In genomic region chr12:8359418-8360112, GRCm38 (mm10) we compare ENCODE assay signal across 27 mouse cellular contexts. TPM values are rescaled to one million over a fixed set of nuclear protein-coding genes. Genes with fewer than 3 reads are reported as not detected.
DNase-seq lines count a peak whose midpoint lies in the region; ATAC-seq and TF ChIP-seq lines count a peak whose summit lies in the region.
"Had no signal": no experiment of that assay in that cellular context is flagged by ENCODE, and none has a peak within 500 bp of the region (broad histone marks: within the 10 kb centered on the region; RNA-seq: fewer than 3 reads in every experiment).

No protein-coding gene starts in this region.

- TF ChIP-seq POLR2A in heart, adult 2 months (IDR thresholded peaks at IDR 0.05; ENCODE audit: insufficient read depth, low read depth, low read length) = no peak

- no peak for DNase-seq in heart, adult 2 months
- DNase-seq in heart, embryonic 10.5 days (ENCODE audit: low spot score) = no peak
- peak; percentile 73 for DNase-seq in midbrain, embryonic 11.5 days (ENCODE audit: low spot score, missing footprints)
- no peak for DNase-seq in midbrain, embryonic 14.5 days
- no peak for DNase-seq in hindbrain, embryonic 14.5 days (ENCODE audit: low spot score)
- no peak for DNase-seq in left cerebral cortex, postnatal 4 days
- DNase-seq in embryo, embryonic 9.5 days (ENCODE audit: extremely low spot score) = no peak
- DNase-seq: adrenal gland, postnatal 14 days; cerebellum, adult 18-20 months; cerebellum, postnatal 25 days; forebrain, postnatal 0 days; kidney, adult 18-20 months; kidney, postnatal 25 days; liver, embryonic 13.5 days; lung, postnatal 10 days; right cerebral cortex, postnatal 4 days; thymus, postnatal 36 days had no signal

- peaks cover 15% of the 10 kb centered on the region for H3K4me1 ChIP-seq in heart, adult 2 months (ENCODE audit: control insufficient read depth, insufficient read depth, low read length)
- peaks cover 17% of the 10 kb centered on the region for H3K4me1 ChIP-seq in heart, embryonic 10.5 days
- H3K4me1 ChIP-seq in midbrain, embryonic 11.5 days (ENCODE audit: control insufficient read depth, insufficient read depth, low read length) = peaks cover 5% of the 10 kb centered on the region
- H3K4me1 ChIP-seq in midbrain, embryonic 14.5 days (ENCODE audit: control insufficient read depth, insufficient read depth, low read length) = peaks cover 6% of the 10 kb centered on the region; the same call in 1 of the 2 replicates
- peaks cover 11% of the 10 kb centered on the region; the same call in 1 of the 2 replicates for H3K4me1 ChIP-seq in hindbrain, embryonic 14.5 days (replicated peaks; ENCODE audit: control insufficient read depth, insufficient read depth, low read length)

- 69% methylated on average over 3 of the region's 3 CpGs for WGBS in heart, adult 2 months
- WGBS in heart, embryonic 10.5 days = 98% methylated on average over 3 of the region's 3 CpGs
- 90% methylated on average over 3 of the region's 3 CpGs for WGBS in midbrain, embryonic 11.5 days
- 94% methylated on average over 3 of the region's 3 CpGs for WGBS in midbrain, embryonic 14.5 days
- WGBS in hindbrain, embryonic 14.5 days = 94% methylated on average over 3 of the region's 3 CpGs

- no peak for ATAC-seq in midbrain, embryonic 11.5 days (ENCODE audit: low FRiP score)
- no peak for ATAC-seq in midbrain, embryonic 14.5 days (ENCODE audit: low FRiP score, low TSS enrichment)
- ATAC-seq in megakaryocyte, adult 5-6 weeks (ENCODE audit: poor library complexity, severe bottlenecking) = peak; percentile 41; the same call in 1 of the 2 replicates
- no peak for ATAC-seq in hindbrain, embryonic 14.5 days (ENCODE audit: low FRiP score)
- ATAC-seq: forebrain, postnatal 0 days; Patski had no signal

- intact Hi-C loops in heart, adult 2 months (cut with DNase I) = no loop called here
- intact Hi-C loops in left cerebral cortex, postnatal 4 days (cut with DNase I) = no loop called here

- 0 out of 2 replicates have a peak, but pooled peaks cover 2% of the 10 kb centered on the region for H3K36me3 ChIP-seq in heart, adult 2 months (ENCODE audit: control insufficient read depth, insufficient read depth, low read length)
- no peaks in the 10 kb centered on the region for H3K36me3 ChIP-seq in heart, embryonic 10.5 days
- H3K36me3 ChIP-seq in midbrain, embryonic 11.5 days (ENCODE audit: control insufficient read depth, insufficient read depth, low read length) = no peaks in the 10 kb centered on the region
- H3K36me3 ChIP-seq in midbrain, embryonic 14.5 days (ENCODE audit: control insufficient read depth, insufficient read depth, low read length) = no peaks in the 10 kb centered on the region
- H3K36me3 ChIP-seq in hindbrain, embryonic 14.5 days (replicated peaks; ENCODE audit: control insufficient read depth, insufficient read depth) = no peaks in the 10 kb centered on the region
- H3K36me3 ChIP-seq: forebrain, embryonic 10.5 days; heart, embryonic 13.5 days; hindbrain, embryonic 15.5 days; limb, embryonic 13.5 days; liver, embryonic 13.5 days; neural tube, embryonic 12.5 days had no signal

- no peaks in the 10 kb centered on the region for H3K9me3 ChIP-seq in heart, embryonic 10.5 days
- H3K9me3 ChIP-seq in midbrain, embryonic 11.5 days (ENCODE audit: control insufficient read depth, low read length) = no peaks in the 10 kb centered on the region
- H3K9me3 ChIP-seq in midbrain, embryonic 14.5 days (ENCODE audit: control insufficient read depth, low read length) = no peaks in the 10 kb centered on the region
- no peaks in the 10 kb centered on the region for H3K9me3 ChIP-seq in hindbrain, embryonic 14.5 days (ENCODE audit: control insufficient read depth, low read length)
- H3K9me3 ChIP-seq: forebrain, embryonic 10.5 days; heart, embryonic 13.5 days; hindbrain, embryonic 15.5 days; limb, embryonic 13.5 days; liver, embryonic 13.5 days; neural tube, embryonic 12.5 days had no signal

- H3K27ac ChIP-seq in heart, adult 2 months = peak overlapping the region; percentile 60
- H3K27ac ChIP-seq in heart, embryonic 10.5 days = no peak overlapping the region
- H3K27ac ChIP-seq in midbrain, embryonic 11.5 days (ENCODE audit: low read depth, low read length) = no peak overlapping the region
- H3K27ac ChIP-seq in midbrain, embryonic 14.5 days (replicated peaks; ENCODE audit: low read depth, low read length) = no peak overlapping the region
- H3K27ac ChIP-seq in hindbrain, embryonic 14.5 days = no peak overlapping the region
- H3K27ac ChIP-seq: hindbrain, embryonic 15.5 days; limb, embryonic 13.5 days; liver, embryonic 13.5 days; neural tube, embryonic 12.5 days had no signal

- no peak overlapping the region for H3K9ac ChIP-seq in heart, adult 2 months (ENCODE audit: low read depth, low read length)
- no peak overlapping the region for H3K9ac ChIP-seq in midbrain, embryonic 11.5 days (ENCODE audit: low read length)
- no peak overlapping the region for H3K9ac ChIP-seq in midbrain, embryonic 14.5 days (replicated peaks; ENCODE audit: low read length)
- H3K9ac ChIP-seq in hindbrain, embryonic 14.5 days = no peak overlapping the region
- H3K9ac ChIP-seq: forebrain, postnatal 0 days; heart, embryonic 13.5 days; hindbrain, embryonic 15.5 days; limb, embryonic 13.5 days; liver, embryonic 13.5 days; neural tube, embryonic 12.5 days had no signal

- no peak overlapping the region for H3K4me3 ChIP-seq in heart, adult 2 months
- H3K4me3 ChIP-seq in heart, embryonic 10.5 days = no peak overlapping the region
- no peak overlapping the region for H3K4me3 ChIP-seq in midbrain, embryonic 11.5 days (ENCODE audit: low read depth, low read length)
- H3K4me3 ChIP-seq in midbrain, embryonic 14.5 days (replicated peaks; ENCODE audit: low read depth, low read length) = no peak overlapping the region
- no peak overlapping the region for H3K4me3 ChIP-seq in hindbrain, embryonic 14.5 days (replicated peaks; ENCODE audit: low read length)
- H3K4me3 ChIP-seq: forebrain, embryonic 10.5 days; heart, embryonic 13.5 days; hindbrain, embryonic 15.5 days; limb, embryonic 13.5 days; liver, embryonic 13.5 days; neural tube, embryonic 12.5 days had no signal

- no peak overlapping the region for H3K4me2 ChIP-seq in midbrain, embryonic 11.5 days
- no peak overlapping the region for H3K4me2 ChIP-seq in midbrain, embryonic 14.5 days (ENCODE audit: low read length)
- no peak overlapping the region for H3K4me2 ChIP-seq in hindbrain, embryonic 14.5 days (replicated peaks)
- H3K4me2 ChIP-seq: heart, embryonic 13.5 days; hindbrain, embryonic 15.5 days; limb, embryonic 13.5 days; liver, embryonic 13.5 days; neural tube, embryonic 12.5 days had no signal

- no peak for TF ChIP-seq EP300 in heart, adult 2 months (IDR thresholded peaks at IDR 0.05; ENCODE audit: insufficient read depth, low read depth, low read length)

- no peaks in the 10 kb centered on the region for H3K79me2 ChIP-seq in heart, adult 2 months (replicated peaks; ENCODE audit: control insufficient read depth, insufficient read depth, low read length)

- no peak for TF ChIP-seq CTCF in heart, adult 2 months (IDR thresholded peaks at IDR 0.05)

- H3K27me3 ChIP-seq in heart, adult 2 months (ENCODE audit: control insufficient read depth, insufficient read depth, low read length) = no peaks in the 10 kb centered on the region
- H3K27me3 ChIP-seq in heart, embryonic 10.5 days (ENCODE audit: insufficient read depth, poor library complexity, severe bottlenecking) = no peaks in the 10 kb centered on the region
- no peaks in the 10 kb centered on the region for H3K27me3 ChIP-seq in midbrain, embryonic 11.5 days (ENCODE audit: control insufficient read depth, insufficient read depth, low read length)
- H3K27me3 ChIP-seq in midbrain, embryonic 14.5 days (ENCODE audit: control insufficient read depth, insufficient read depth, low read length) = no peaks in the 10 kb centered on the region
- H3K27me3 ChIP-seq in hindbrain, embryonic 14.5 days (ENCODE audit: control insufficient read depth, insufficient read depth, low read length) = no peaks in the 10 kb centered on the region
- H3K27me3 ChIP-seq: heart, embryonic 13.5 days; hindbrain, embryonic 15.5 days; limb, embryonic 13.5 days; liver, embryonic 13.5 days; neural tube, embryonic 12.5 days; Patski had no signal

RNA-seq across cellular contexts. Expression of gene Hs1bp3, which starts 46.3 kb away (rescaled TPM):
- total RNA-seq in heart, adult 2 months (2021) = 10 to 100 TPM; 12.7 to 13.8 TPM
- polyA plus RNA-seq in heart, adult 2 months (2012; rRNA removed) = 17.3 and 20.5 TPM in 2 replicates
- 15.2 and 19.8 TPM in 2 replicates for polyA plus RNA-seq in heart, embryonic 10.5 days (2016; fragmentation: Nextera tagmentation; extraction: Ambion mirVana)
- polyA plus RNA-seq in midbrain, embryonic 11.5 days (2014; fragmentation: Nextera tagmentation; extraction: Ambion mirVana) = 7.2 and 7.4 TPM in 2 replicates
- 6.7 and 7.0 TPM in 2 replicates for polyA plus RNA-seq in midbrain, embryonic 14.5 days (2014; fragmentation: Nextera tagmentation; extraction: Ambion mirVana)
- total RNA-seq in megakaryocyte, adult 5-6 weeks (2015) = 4.7 and 4.8 TPM in 2 replicates
- total RNA-seq in megakaryocyte, adult 5-6 weeks (2017) = 4.4 and 6.7 TPM in 2 replicates
- 5.9 and 6.2 TPM in 2 replicates for polyA plus RNA-seq in hindbrain, embryonic 14.5 days (2014; fragmentation: Nextera tagmentation; extraction: Ambion mirVana)
- total RNA-seq in left cerebral cortex, postnatal 4 days (2021) = 10 to 100 TPM; 10.3 to 11.0 TPM

RNA-seq across cellular contexts. Expression of gene Gdf7, which starts 57.8 kb away (rescaled TPM):
- total RNA-seq in heart, adult 2 months (2021) = under 1 TPM; 0.41 to 0.84 TPM
- polyA plus RNA-seq in heart, adult 2 months (2012; rRNA removed) = 0.82 and 0.96 TPM in 2 replicates
- polyA plus RNA-seq in heart, embryonic 10.5 days (2016; fragmentation: Nextera tagmentation; extraction: Ambion mirVana) = 0.10 and 0.13 TPM in 2 replicates
- polyA plus RNA-seq in midbrain, embryonic 11.5 days (2014; fragmentation: Nextera tagmentation; extraction: Ambion mirVana) = 0.26 and 0.64 TPM in 2 replicates
- 0.25 TPM in 1 of 2 replicates, not detected in the other for polyA plus RNA-seq in midbrain, embryonic 14.5 days (2014; fragmentation: Nextera tagmentation; extraction: Ambion mirVana)
- total RNA-seq in megakaryocyte, adult 5-6 weeks (2015) = not detected in 2 replicates
- not detected in 2 replicates for total RNA-seq in megakaryocyte, adult 5-6 weeks (2017)
- polyA plus RNA-seq in hindbrain, embryonic 14.5 days (2014; fragmentation: Nextera tagmentation; extraction: Ambion mirVana) = 0.14 and 0.67 TPM in 2 replicates
- not detected for total RNA-seq in left cerebral cortex, postnatal 4 days (2021)
- total RNA-seq: adrenal gland, postnatal 14 days; gastrocnemius, adult 18-20 months; granulocyte monocyte progenitor cell, adult 5-6 weeks; layer of hippocampus, postnatal 10 days had no signal
- polyA plus RNA-seq: forebrain, embryonic 10.5 days; heart, embryonic 13.5 days; liver, embryonic 13.5 days; Patski had no signal
